Mouse (Mus musculus): ENCODE results near the gene Ddx11. TPM values are rescaled to one million over a fixed set of nuclear protein-coding genes. Genes with fewer than 3 reads are reported as not detected.

Ddx11 gene
- total and polyA plus RNA-seq, 3 experiments: 26.9 to 32.7 TPM; not detected in 1

DNA sequence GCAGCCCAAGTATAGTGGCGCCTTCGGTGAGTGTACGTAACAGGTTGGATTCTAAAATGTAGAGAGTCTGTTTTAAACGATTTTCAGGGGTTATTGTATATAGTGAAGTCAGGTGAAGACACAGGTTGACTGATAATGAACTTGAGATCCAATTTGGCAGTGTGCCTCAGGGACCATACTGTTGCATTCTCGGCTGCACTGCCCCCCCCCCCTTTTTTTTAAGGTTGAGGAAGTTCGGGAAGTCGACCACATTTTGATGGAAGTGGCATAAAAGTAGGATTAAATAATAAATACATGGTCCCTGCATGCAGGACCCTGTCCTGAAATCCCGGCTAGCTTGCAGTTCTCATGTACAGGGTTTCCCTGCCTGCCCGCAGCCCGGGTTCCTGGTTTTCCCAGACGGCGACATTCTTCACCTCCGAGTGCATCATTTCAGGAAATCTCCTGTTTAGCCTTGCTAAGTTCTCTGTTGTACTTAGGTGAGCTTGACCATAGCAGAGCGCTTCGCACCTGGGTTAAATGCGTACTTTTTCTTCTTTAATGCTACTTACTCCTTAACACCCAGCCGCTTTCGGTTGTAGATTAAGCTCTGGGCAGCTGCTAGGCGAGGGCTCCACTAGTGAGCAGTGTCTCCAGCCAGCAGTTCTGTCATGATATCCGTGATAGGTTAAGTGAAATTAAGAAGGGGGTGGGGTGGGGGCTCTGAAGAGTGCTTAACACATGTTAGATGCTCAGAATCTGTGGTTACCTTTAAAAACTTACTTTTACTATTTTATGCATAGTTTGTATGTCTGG, 693 bp downstream of the Ddx11 start:
- Histone ChIP-seq H3K4me1 (ENCODE audit: control insufficient read depth in 1 of 2, insufficient read depth in 2 of 2, low read length in 2 of 2) (peaks cover 8 to 19% of the 10 kb centered on the region in 2 experiments), H3K9me3 (replicated peaks; ENCODE audit: insufficient read depth, low read length) (no peaks in the 10 kb centered on the region), H3K27me3 (ENCODE audit: control insufficient read depth in 1 of 2, insufficient read depth in 2 of 2, low read length in 2 of 2) (no peaks in the 10 kb centered on the region), H3K9ac (ENCODE audit: control insufficient read depth, low read depth, low read length, poor library complexity, severe bottlenecking) (peak overlapping the region; percentile 94), H3K36me3 (ENCODE audit: control insufficient read depth in 1 of 2, insufficient read depth in 2 of 2, low read length in 2 of 2) (peaks cover 11 to 14% of the 10 kb centered on the region in 2 experiments), H3K27ac (ENCODE audit: control insufficient read depth, low read depth, low read length) (peak overlapping the region; percentile 95), H3K79me2 (ENCODE audit: control insufficient read depth, insufficient read depth, low read length, poor library complexity) (peaks cover 20% of the 10 kb centered on the region), H3K4me3 (ENCODE audit: control insufficient read depth in 1 of 2, insufficient read depth in 1 of 2, low read depth in 2 of 2, low read length in 2 of 2) (peak overlapping the region; percentile 84)
- TF ChIP-seq EP300 (IDR thresholded peaks at IDR 0.05; ENCODE audit: low read depth in 1 of 2, low read length in 2 of 2) (0 out of 4 replicates have a peak, but pooled peaks of 1 of the 2 experiments have one; percentile 6), MAX (IDR thresholded peaks at IDR 0.05; ENCODE audit: low read length) (0 out of 2 replicates have a peak, but pooled peaks have one; percentile 29), MEF2A (IDR thresholded peaks at IDR 0.05; ENCODE audit: extremely low read depth, insufficient replicate concordance, low read depth, low read length, poor library complexity, severe bottlenecking) (no peak), USF1 (IDR thresholded peaks at IDR 0.05; ENCODE audit: low read depth, low read length) (no peak), MAZ (IDR thresholded peaks at IDR 0.05; ENCODE audit: low read depth, low read length) (no peak), ZNF384 (IDR thresholded peaks at IDR 0.05; ENCODE audit: low read depth, low read length) (0 out of 2 replicates have a peak, but pooled peaks have one; percentile 26)
- peak; percentile 63 for DNase-seq (ENCODE audit: low read depth, low spot score)

DNA sequence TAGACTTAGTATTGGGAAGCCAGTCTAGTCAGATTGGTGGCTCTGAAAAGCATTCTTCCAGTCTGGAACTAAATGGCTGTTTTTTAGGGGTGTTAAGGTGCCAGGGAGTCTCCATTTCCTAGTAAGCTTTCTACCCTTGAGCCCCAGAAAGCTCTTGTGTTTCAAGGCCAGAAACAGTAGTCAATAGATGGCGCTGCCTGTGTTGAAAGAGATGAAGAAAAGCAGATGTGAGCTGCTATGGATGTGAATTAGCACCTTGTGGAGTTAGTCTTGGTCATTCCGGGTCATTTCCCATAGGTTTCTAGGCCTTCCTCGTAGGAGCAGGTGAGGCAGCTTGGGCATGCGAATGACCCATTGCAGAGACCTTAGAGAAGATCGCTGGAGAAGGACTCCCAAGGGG, 1.9 kb downstream of the Ddx11 start:
- DNase-seq (ENCODE audit: low read depth, low spot score): peak; percentile 64
- H3K4me3 ChIP-seq (ENCODE audit: control insufficient read depth in 1 of 2, insufficient read depth in 1 of 2, low read depth in 2 of 2, low read length in 2 of 2): peak overlapping the region in 1 of 2 experiments; percentile 84; a peak in 1 of 4 replicates
- TF ChIP-seq HCFC1 (IDR thresholded peaks at IDR 0.05; ENCODE audit: low read depth, low read length) (0 out of 2 replicates have a peak, but pooled peaks have one; percentile 15), GABPA (IDR thresholded peaks at IDR 0.05; ENCODE audit: low read depth, low read length) (no peak), SMC3 (IDR thresholded peaks at IDR 0.05; ENCODE audit: low read depth, low read length) (peak; percentile 18; the same call in 1 of the 2 replicates), RAD21 (IDR thresholded peaks at IDR 0.05; ENCODE audit: low read depth, low read length) (peak; percentile 5), CHD2 (IDR thresholded peaks at IDR 0.05; ENCODE audit: low read length) (no peak), ETS1 (IDR thresholded peaks at IDR 0.05; ENCODE audit: low read depth, low read length) (no peak), CTCF (IDR thresholded peaks at IDR 0.05 in 2 of 3, conservative IDR thresholded peaks at IDR 0.05 in 1 of 3; ENCODE audit: control insufficient read depth in 1 of 3, insufficient read depth in 1 of 3, low read depth in 2 of 3, low read length in 3 of 3, poor library complexity in 1 of 3, severe bottlenecking in 1 of 3) (peak; percentile 23 to 61 (median 30); a peak in 3 of 6 replicates)
- H3K36me3 ChIP-seq (ENCODE audit: control insufficient read depth in 1 of 2, insufficient read depth in 2 of 2, low read length in 2 of 2): peaks cover 11 to 14% of the 10 kb centered on the region in 2 experiments
- peak overlapping the region; percentile 10; the same call in 1 of the 2 replicates for H3K27ac ChIP-seq (ENCODE audit: control insufficient read depth, low read depth, low read length)
- peaks cover 8 to 19% of the 10 kb centered on the region in 2 experiments for H3K4me1 ChIP-seq (ENCODE audit: control insufficient read depth in 1 of 2, insufficient read depth in 2 of 2, low read length in 2 of 2)
- H3K79me2 ChIP-seq (ENCODE audit: control insufficient read depth, insufficient read depth, low read length, poor library complexity): peaks cover 20% of the 10 kb centered on the region
- H3K9me3 ChIP-seq (replicated peaks; ENCODE audit: insufficient read depth, low read length): no peaks in the 10 kb centered on the region
- no peaks in the 10 kb centered on the region for H3K27me3 ChIP-seq (ENCODE audit: control insufficient read depth in 1 of 2, insufficient read depth in 2 of 2, low read length in 2 of 2)
- peak overlapping the region; percentile 23 for H3K9ac ChIP-seq (ENCODE audit: control insufficient read depth, low read depth, low read length, poor library complexity, severe bottlenecking)
